Mouse (Mus musculus) embryonic facial prominence, embryonic 11.5 days (tissue): ENCODE results near the gene 1110004F10Rik. TPM values are rescaled to one million over a fixed set of nuclear protein-coding genes. Genes with fewer than 3 reads are reported as not detected.

Experiments
- ATAC-seq: fragments of 200-750 bp; cut with Nextera tagmentation; replicated peaks from 2 replicates; pipeline ENCODE4 v1.8.0; 2017; ENCODE audit warnings: low read depth; ENCODE audit not compliant: insufficient number of reproducible peaks, low FRiP score, low TSS enrichment
- DNase-seq: peaks from one replicate; pipeline ENCODE4 v3.0.0-alpha.2; 2015; ENCODE audit warnings: low spot score
- H3K27ac ChIP-seq: fragments of 300-500 bp; sonication (generic); replicated peaks from 2 replicates; pipeline ENCODE4 v1.5.1; 2014; ENCODE audit warnings: mild to moderate bottlenecking, low read depth, low read length, control low read depth
- H3K27me3 ChIP-seq: fragments of 300-500 bp; sonication (generic); 2 replicates; pipeline ENCODE4 v1.6.1; 2014; ENCODE audit warnings: mild to moderate bottlenecking, low read length, moderate library complexity, mixed read lengths; ENCODE audit not compliant: control insufficient read depth, insufficient read depth
- H3K36me3 ChIP-seq: fragments of 300-500 bp; sonication (generic); replicated peaks from 2 replicates; pipeline ENCODE4 v1.6.1; 2014; ENCODE audit warnings: low read depth, mild to moderate bottlenecking, low read length, moderate library complexity, mixed read lengths; ENCODE audit not compliant: control insufficient read depth, insufficient read depth
- H3K4me1 ChIP-seq: fragments of 300-500 bp; sonication (generic); 2 replicates; pipeline ENCODE4 v1.6.1; 2014; ENCODE audit warnings: low read length, mixed read lengths; ENCODE audit not compliant: control insufficient read depth, insufficient read depth
- H3K4me2 ChIP-seq: fragments of 300-500 bp; sonication (generic); 2 replicates; pipeline ENCODE4 v1.6.1; 2014; ENCODE audit warnings: low read depth, mild to moderate bottlenecking, control low read depth, low read length, moderate library complexity
- H3K4me3 ChIP-seq: fragments of 300-500 bp; sonication (generic); 2 replicates; pipeline ENCODE4 v1.5.1; 2014; ENCODE audit warnings: low read depth, low read length, control low read depth
- H3K9ac ChIP-seq: fragments of 300-500 bp; sonication (generic); replicated peaks from 2 replicates; pipeline ENCODE4 v1.6.1; 2014; ENCODE audit warnings: mild to moderate bottlenecking, control low read depth, low read length
- H3K9me3 ChIP-seq: fragments of 300-500 bp; sonication (generic); replicated peaks from 2 replicates; pipeline ENCODE4 v1.6.1; 2016; ENCODE audit warnings: mild to moderate bottlenecking, low read length, inconsistent platforms, mixed read lengths; ENCODE audit not compliant: control insufficient read depth
- WGBS: fragments of 180-500 bp; shearing (Covaris S2); extraction: QIAGEN DNeasy Blood & Tissue Kit; methylation state at CpG from one replicate; pipeline ENCODE4 v1.1.7; 2014; 5-methylcytosine and 5-hydroxymethylcytosine counted together
- polyA plus RNA-seq: library from polyadenylated mRNA; unstranded; fragments of >200 nt; fragmentation: Nextera tagmentation; extraction: Ambion mirVana; gene quantifications from 2 replicates; pipeline ENCODE4 v1.2.1, GENCODE M21; 2014

The 1110004F10Rik gene
- polyA plus RNA-seq, 1 experiment from 2014 or later: 409 TPM

DNA sequence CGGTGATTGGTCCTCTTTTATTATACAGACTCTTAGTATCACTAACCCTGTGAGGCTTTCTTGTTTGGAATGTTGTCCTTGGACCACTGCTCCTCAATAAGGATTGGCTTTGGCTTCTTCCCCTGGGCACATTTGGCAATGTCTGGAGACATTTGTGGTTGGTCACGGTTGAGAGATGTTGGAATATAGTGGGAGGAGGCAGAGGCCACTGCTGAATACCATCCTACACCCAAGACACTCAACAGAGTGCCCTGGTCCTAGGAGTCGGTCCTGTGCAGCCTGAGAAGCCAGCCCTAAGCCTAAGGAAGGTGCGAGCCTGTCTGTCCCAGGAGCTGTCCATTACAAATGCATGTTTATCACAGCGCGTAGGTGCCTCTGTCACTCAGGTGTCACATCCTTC, 72.3 kb downstream of the 1110004F10Rik start:
- DNase-seq (no peak), ATAC-seq (no peak)
- Histone ChIP-seq H3K36me3 (no peaks in the 10 kb centered on the region), H3K4me1 (no peaks in the 10 kb centered on the region), H3K9me3 (no peaks in the 10 kb centered on the region), H3K4me2 (no peak overlapping the region), H3K27me3 (no peaks in the 10 kb centered on the region), H3K27ac (no peak overlapping the region), H3K4me3 (no peak overlapping the region), H3K9ac (no peak overlapping the region)
- WGBS: 82% methylated on average over 6 of the region's 6 CpGs

DNA sequence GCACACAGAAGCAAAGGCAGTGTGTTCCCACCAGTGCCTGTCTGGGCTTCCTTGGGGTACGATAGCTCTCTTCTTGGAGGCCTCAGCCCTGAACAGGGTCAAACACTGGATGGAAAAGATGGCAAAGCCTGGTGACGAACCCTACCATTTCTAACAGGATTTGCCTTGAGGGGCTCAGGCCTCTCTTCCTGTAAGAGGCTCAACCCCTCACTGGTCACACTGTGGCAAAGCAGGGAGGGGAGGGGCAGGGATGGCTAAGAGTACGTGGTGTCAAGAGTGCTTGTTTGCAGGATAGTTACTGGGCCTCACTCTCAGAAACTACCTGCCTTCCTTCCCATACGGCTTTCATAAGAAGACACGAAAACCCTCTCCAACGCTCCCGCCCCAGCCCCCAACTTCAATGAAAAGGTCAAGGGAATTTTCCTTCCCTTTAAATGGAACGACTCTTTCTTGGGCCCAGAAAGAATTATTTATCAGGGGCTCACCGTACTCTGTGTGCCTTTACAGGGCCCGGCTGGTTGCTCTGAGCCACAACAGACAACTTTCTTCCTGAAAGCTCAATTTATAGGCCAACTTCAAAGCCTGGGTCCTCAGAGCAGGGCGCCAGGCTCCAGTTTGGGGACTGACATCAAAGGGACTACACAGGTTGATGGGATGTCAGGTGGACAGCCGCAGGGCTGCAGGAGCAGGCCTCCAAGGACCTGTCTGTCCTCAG, 76.2 kb downstream of the 1110004F10Rik start:
- no peaks in the 10 kb centered on the region for H3K9me3 ChIP-seq
- H3K27ac ChIP-seq: no peak overlapping the region
- H3K4me1 ChIP-seq: no peaks in the 10 kb centered on the region
- ATAC-seq (no peak), DNase-seq (no peak)
- H3K9ac ChIP-seq: no peak overlapping the region
- H3K4me3 ChIP-seq: no peak overlapping the region
- no peaks in the 10 kb centered on the region for H3K36me3 ChIP-seq
- H3K27me3 ChIP-seq: no peaks in the 10 kb centered on the region
- 63% methylated on average over 12 of the region's 12 CpGs for WGBS
- no peak overlapping the region for H3K4me2 ChIP-seq

DNA sequence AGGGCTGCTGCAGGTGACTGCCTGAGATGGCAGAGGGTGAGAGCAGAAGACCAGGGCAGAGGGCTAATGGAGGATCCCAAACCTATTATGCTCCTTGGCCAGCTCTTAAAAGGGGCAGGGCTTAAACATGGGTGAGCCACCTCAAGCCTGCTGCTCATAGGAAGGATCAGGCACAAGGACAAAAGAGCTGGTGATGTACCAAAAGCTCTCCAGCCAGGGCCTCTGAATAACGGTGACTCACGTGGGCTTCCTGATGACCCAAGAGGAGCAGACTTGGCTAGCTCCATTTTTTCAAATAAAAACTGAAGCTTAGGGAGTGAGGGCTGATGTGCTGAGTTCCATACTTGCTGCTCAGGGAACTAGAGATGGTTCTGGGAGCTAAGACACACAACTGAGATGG, 76.8 kb downstream of the 1110004F10Rik start:
- H3K27me3 ChIP-seq: no peaks in the 10 kb centered on the region
- no peaks in the 10 kb centered on the region for H3K9me3 ChIP-seq
- 78% methylated on average over 2 of the region's 2 CpGs for WGBS
- H3K4me3 ChIP-seq: no peak overlapping the region
- no peak for DNase-seq
- no peaks in the 10 kb centered on the region for H3K36me3 ChIP-seq
- no peak overlapping the region for H3K9ac ChIP-seq
- no peak overlapping the region for H3K4me2 ChIP-seq
- H3K4me1 ChIP-seq: no peaks in the 10 kb centered on the region
- ATAC-seq: no peak
- no peak overlapping the region for H3K27ac ChIP-seq

DNA sequence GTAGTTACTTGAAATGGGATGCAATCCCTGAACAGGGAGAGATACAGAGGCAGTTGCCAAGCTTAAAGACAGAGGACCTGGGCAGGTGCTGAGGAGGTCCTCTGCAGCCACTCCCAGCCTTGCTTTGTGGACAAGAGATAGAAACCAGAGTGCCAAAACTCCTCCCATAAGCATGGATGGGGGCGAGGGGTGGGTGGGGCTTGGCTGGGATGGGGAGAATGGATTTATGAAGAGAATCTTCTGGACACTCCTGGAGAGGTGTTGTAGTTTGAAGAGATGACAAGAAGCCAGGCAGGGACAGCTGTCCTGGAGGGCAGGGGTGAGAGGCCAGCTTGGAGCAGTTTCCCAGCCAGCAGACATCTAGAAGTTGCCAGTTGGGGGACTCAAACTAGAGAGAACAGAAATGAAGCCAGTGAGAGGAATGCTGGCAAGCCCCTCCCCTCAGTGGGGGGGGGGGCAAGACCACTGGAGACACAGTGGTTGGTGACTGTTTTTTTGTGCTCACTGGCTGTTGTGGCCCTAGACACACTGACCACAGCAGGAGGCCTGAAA, 80.2 kb downstream of the 1110004F10Rik start:
- 76% methylated on average over 1 of the region's 1 CpGs for WGBS
- no peak for DNase-seq

DNA sequence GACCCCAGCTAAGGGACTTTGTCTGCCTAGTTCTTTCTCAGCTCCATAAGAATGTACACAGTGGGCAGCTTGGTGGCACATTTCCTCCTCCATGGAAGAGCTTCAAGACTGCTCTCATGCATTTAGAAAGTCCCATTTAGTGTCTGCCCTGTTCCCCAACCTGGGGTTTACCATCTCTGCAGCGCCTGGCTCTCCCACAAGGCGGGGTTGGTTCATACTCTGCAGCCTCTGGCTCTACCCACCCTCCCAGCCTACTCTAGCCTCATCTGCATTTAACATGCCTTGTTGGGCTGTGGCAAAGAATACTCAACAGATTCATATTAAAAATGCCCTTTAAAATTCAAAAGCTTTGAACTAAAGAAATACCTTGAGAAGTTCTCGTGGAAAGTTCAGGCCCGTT, 81.5 kb downstream of the 1110004F10Rik start:
- Histone ChIP-seq H3K9ac (no peak overlapping the region), H3K27ac (no peak overlapping the region), H3K9me3 (no peaks in the 10 kb centered on the region), H3K27me3 (no peaks in the 10 kb centered on the region), H3K4me2 (no peak overlapping the region), H3K36me3 (no peaks in the 10 kb centered on the region), H3K4me1 (no peaks in the 10 kb centered on the region), H3K4me3 (no peak overlapping the region)
- DNase-seq (no peak), ATAC-seq (no peak)
- WGBS: 86% methylated on average over 4 of the region's 4 CpGs

More for the DNA sequence above, 80.2 kb downstream of the 1110004F10Rik start:
- H3K27me3 ChIP-seq: no peaks in the 10 kb centered on the region
- no peaks in the 10 kb centered on the region for H3K4me1 ChIP-seq
- no peak for ATAC-seq
- no peak overlapping the region for H3K4me2 ChIP-seq
- H3K9me3 ChIP-seq: no peaks in the 10 kb centered on the region
- H3K9ac ChIP-seq: no peak overlapping the region
- no peak overlapping the region for H3K4me3 ChIP-seq
- no peaks in the 10 kb centered on the region for H3K36me3 ChIP-seq
- no peak overlapping the region for H3K27ac ChIP-seq

DNA sequence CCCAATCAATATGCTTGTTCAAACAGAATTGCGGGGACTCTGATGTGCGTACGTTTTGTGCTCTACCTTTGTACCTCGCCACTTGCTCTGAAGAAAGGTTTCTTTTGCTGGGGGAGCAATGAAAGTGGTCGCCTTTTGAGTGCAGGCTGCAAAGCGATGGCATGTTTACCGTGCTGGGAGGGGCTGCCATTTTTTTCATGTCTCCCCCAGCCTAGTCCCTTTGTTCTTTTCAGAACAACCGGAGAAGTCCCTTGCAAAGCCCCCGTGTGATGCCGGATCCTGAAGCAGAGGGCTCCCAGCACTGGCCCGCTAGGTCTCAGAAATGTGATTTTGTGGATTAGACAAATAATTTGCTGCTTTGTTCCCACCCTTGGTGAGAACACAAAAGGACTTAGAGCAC, 82.0 kb downstream of the 1110004F10Rik start:
- no peaks in the 10 kb centered on the region for H3K36me3 ChIP-seq
- H3K9me3 ChIP-seq: no peaks in the 10 kb centered on the region
- H3K27ac ChIP-seq: no peak overlapping the region
- H3K9ac ChIP-seq: no peak overlapping the region
- H3K27me3 ChIP-seq: no peaks in the 10 kb centered on the region
- no peak overlapping the region for H3K4me3 ChIP-seq
- H3K4me1 ChIP-seq: no peaks in the 10 kb centered on the region
- DNase-seq: no peak
- ATAC-seq: no peak
- 65% methylated on average over 11 of the region's 11 CpGs for WGBS
- H3K4me2 ChIP-seq: no peak overlapping the region

DNA sequence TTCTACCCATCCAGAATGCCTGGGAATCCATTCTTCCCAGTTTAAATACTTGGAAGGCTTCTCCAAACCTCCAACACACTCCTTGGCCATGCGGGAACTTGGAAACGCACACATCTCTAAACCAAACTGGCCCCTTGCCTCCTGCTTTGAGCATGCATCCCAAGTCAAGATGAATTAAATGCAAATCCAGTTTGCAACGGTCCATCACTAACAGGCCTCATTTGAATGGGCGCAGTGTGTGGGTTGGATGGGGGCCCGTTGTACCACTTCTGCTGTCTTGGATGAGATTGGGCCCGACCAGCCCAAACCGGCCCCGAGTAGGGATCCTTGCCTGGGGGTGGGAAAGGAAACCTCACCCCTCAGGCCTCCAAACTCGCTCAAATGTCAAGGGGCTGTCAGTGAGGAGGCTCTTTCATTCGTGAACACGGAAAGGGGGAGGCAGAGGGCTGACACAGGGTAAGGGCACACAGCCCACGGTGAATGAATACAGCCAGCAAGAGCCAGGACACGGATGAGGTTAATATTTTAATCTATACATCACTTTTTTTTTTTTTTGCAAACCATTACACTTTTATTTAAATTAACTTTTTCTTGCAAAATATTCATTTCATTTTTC, 83.9 kb downstream of the 1110004F10Rik start:
- no peak overlapping the region for H3K4me3 ChIP-seq
- no peak for ATAC-seq
- no peaks in the 10 kb centered on the region for H3K9me3 ChIP-seq
- DNase-seq: no peak
- WGBS: 40% methylated on average over 13 of the region's 13 CpGs
- H3K9ac ChIP-seq: no peak overlapping the region
- no peak overlapping the region for H3K27ac ChIP-seq
- no peaks in the 10 kb centered on the region for H3K27me3 ChIP-seq
- H3K4me2 ChIP-seq: no peak overlapping the region
- H3K36me3 ChIP-seq: no peaks in the 10 kb centered on the region
- no peaks in the 10 kb centered on the region for H3K4me1 ChIP-seq

DNA sequence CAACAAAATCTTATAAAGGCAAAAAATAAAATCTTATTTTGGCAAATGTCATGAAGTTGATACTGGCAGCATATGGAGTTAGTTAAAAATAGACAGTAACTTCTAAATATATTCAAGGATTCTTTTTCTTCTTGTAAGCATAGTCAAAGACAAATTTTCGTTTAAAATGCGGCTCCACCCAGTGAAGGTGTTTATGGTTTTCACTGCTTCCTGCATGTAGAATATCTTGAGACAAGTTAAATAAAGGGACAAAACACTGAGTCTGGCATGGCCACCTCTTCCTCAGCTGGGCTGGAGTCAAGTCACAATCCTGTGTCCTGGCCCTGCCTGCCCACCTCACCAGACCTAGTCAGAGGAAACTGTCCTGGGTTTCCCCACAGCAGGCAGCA, 84.4 kb downstream of the 1110004F10Rik start:
- Histone ChIP-seq H3K27ac (no peak overlapping the region), H3K27me3 (no peaks in the 10 kb centered on the region), H3K4me1 (no peaks in the 10 kb centered on the region), H3K4me2 (no peak overlapping the region), H3K9me3 (no peaks in the 10 kb centered on the region), H3K4me3 (no peak overlapping the region), H3K9ac (no peak overlapping the region), H3K36me3 (no peaks in the 10 kb centered on the region)
- no peak for ATAC-seq
- no peak for DNase-seq
- WGBS: 67% methylated on average over 2 of the region's 2 CpGs
